Mouse (Mus musculus) neural tube, embryonic 12.5 days (tissue): ENCODE data around the gene Txnl4b. TPM values are rescaled to one million over a fixed set of nuclear protein-coding genes. Genes with fewer than 3 reads are reported as not detected.
A peak's percentile ranks its signal among the peaks of the same experiment; 100 is the strongest.

Source experiments
- ATAC-seq: fragments of 200-750 bp; cut with Nextera tagmentation; 2 replicates; pipeline ENCODE4 v1.8.0; 2017; ENCODE audit warnings: low read depth, mild to moderate bottlenecking, moderate TSS enrichment, moderate library complexity; ENCODE audit not compliant: low FRiP score
- H3K27ac ChIP-seq: fragments of 300-500 bp; sonication (generic); 2 replicates; pipeline ENCODE4 v1.5.1; 2016
- H3K27me3 ChIP-seq: fragments of 300-500 bp; sonication (generic); replicated peaks from 2 replicates; pipeline ENCODE4 v1.6.1; 2016; ENCODE audit warnings: mild to moderate bottlenecking
- H3K36me3 ChIP-seq: fragments of 300-500 bp; sonication (generic); 2 replicates; pipeline ENCODE4 v1.6.1; 2016; ENCODE audit warnings: mild to moderate bottlenecking
- H3K4me1 ChIP-seq: fragments of 300-500 bp; sonication (generic); 2 replicates; pipeline ENCODE4 v1.6.1; 2016
- H3K4me2 ChIP-seq: fragments of 300-500 bp; sonication (generic); replicated peaks from 2 replicates; pipeline ENCODE4 v1.6.1; 2016; ENCODE audit warnings: mild to moderate bottlenecking
- H3K4me3 ChIP-seq: fragments of 300-500 bp; sonication (generic); 2 replicates; pipeline ENCODE4 v1.5.1; 2016
- H3K9ac ChIP-seq: fragments of 300-500 bp; sonication (generic); 2 replicates; pipeline ENCODE4 v1.6.1; 2016; ENCODE audit warnings: mild to moderate bottlenecking
- H3K9me3 ChIP-seq: fragments of 300-500 bp; sonication (generic); 2 replicates; pipeline ENCODE4 v1.6.1; 2016; ENCODE audit warnings: mild to moderate bottlenecking
- WGBS: fragments of 180-500 bp; shearing (Covaris S2); methylation state at CpG from one replicate; pipeline ENCODE4 v1.1.7; 2016; 5-methylcytosine and 5-hydroxymethylcytosine counted together
- polyA plus RNA-seq: library from polyadenylated mRNA; unstranded; fragments of >200 nt; fragmentation: Nextera tagmentation; extraction: Ambion mirVana; gene quantifications from 2 replicates; pipeline ENCODE4 v1.2.1, GENCODE M21; 2016

Gene Txnl4b
- polyA plus RNA-seq, 1 experiment from 2014 or later: 23.4 TPM

- H3K4me1 ChIP-seq: peaks cover 11% of the 10 kb centered on the region; the same call in 1 of the 2 replicates
- peaks cover 9% of the 10 kb centered on the region; the same call in 1 of the 2 replicates for H3K36me3 ChIP-seq
- H3K4me3 ChIP-seq: peak within 1 kb of the TSS; percentile 54
- H3K9me3 ChIP-seq: no peaks in the 10 kb centered on the region
- peak within 1 kb of the TSS; percentile 64 for H3K9ac ChIP-seq
- peak within 1 kb of the TSS; percentile 71 for H3K4me2 ChIP-seq
- no peaks in the 10 kb centered on the region; the same call in 1 of the 2 replicates for H3K27me3 ChIP-seq
- peak within 1 kb of the TSS; percentile 79 for H3K27ac ChIP-seq
- WGBS: under 1% methylated on average over 42 of the region's 42 CpGs
- peak; percentile 99 for ATAC-seq
Measured at GRCm38 (mm10) chr8:109608271-109609152, 42.8 kb downstream of the Txnl4b start, which contains the start of gene Dhodh. TSS of gene Dhodh (minus strand) at chr8:109608673.

- Histone ChIP-seq H3K36me3 (peaks cover 3% of the 10 kb centered on the region; the same call in 1 of the 2 replicates), H3K9ac (peak overlapping the region; percentile 64; the same call in 1 of the 2 replicates), H3K4me1 (peaks cover 11% of the 10 kb centered on the region; the same call in 1 of the 2 replicates), H3K4me2 (peak overlapping the region; percentile 71), H3K4me3 (peak overlapping the region; percentile 54), H3K27me3 (no peaks in the 10 kb centered on the region; the same call in 1 of the 2 replicates), H3K27ac (peak overlapping the region; percentile 79; the same call in 1 of the 2 replicates), H3K9me3 (no peaks in the 10 kb centered on the region)
- no peak for ATAC-seq
- WGBS: 23% methylated on average over 5 of the region's 5 CpGs
Measured at GRCm38 (mm10) chr8:109609153-109609502, 43.4 kb downstream of the Txnl4b start.

- WGBS: 58% methylated on average over 27 of the region's 27 CpGs
- Histone ChIP-seq H3K9me3 (0 out of 2 replicates have a peak, but pooled peaks cover 4% of the 10 kb centered on the region), H3K27ac (no peak within 1 kb of the TSS), H3K27me3 (no peaks in the 10 kb centered on the region; the same call in 1 of the 2 replicates), H3K36me3 (no peaks in the 10 kb centered on the region), H3K4me3 (no peak within 1 kb of the TSS), H3K4me1 (no peaks in the 10 kb centered on the region), H3K4me2 (no peak within 1 kb of the TSS; the same call in 1 of the 2 replicates), H3K9ac (no peak within 1 kb of the TSS)
- ATAC-seq: no peak
Measured at GRCm38 (mm10) chr8:109614243-109615210, 48.8 kb downstream of the Txnl4b start, which contains the start of gene Pkd1l3. TSS of gene Pkd1l3 (plus strand) at chr8:109614517.

- ATAC-seq: no peak
- no peak overlapping the region for H3K27ac ChIP-seq
Measured at GRCm38 (mm10) chr8:109615569-109615968, 49.9 kb downstream of the Txnl4b start.

More at GRCm38 (mm10) chr8:109615569-109615968, 49.9 kb downstream of the Txnl4b start:
- Histone ChIP-seq H3K9ac (no peak overlapping the region), H3K9me3 (0 out of 2 replicates have a peak, but pooled peaks cover 5% of the 10 kb centered on the region), H3K36me3 (no peaks in the 10 kb centered on the region), H3K27me3 (no peaks in the 10 kb centered on the region; the same call in 1 of the 2 replicates), H3K4me3 (no peak overlapping the region), H3K4me1 (no peaks in the 10 kb centered on the region), H3K4me2 (no peak overlapping the region)
- WGBS: 88% methylated on average over 3 of the region's 3 CpGs

Other genes with a start within 250 kb of the Txnl4b start
- gene Pmfbp1, start 71.9 kb upstream of the Txnl4b start, polyA plus RNA-seq: 1.7 and 1.8 TPM in 2 replicates
- gene Dhx38, start within 50 bp of the Txnl4b start, polyA plus RNA-seq: 28.2 and 28.4 TPM in 2 replicates
- 0.89 and 0.94 TPM in 2 replicates for gene Hp, start 13.3 kb downstream of the Txnl4b start, polyA plus RNA-seq
- gene Dhodh, start 42.8 kb downstream of the Txnl4b start, polyA plus RNA-seq: 33.8 and 34.3 TPM in 2 replicates
- 0.14 and 0.20 TPM in 2 replicates for gene Pkd1l3, start 48.6 kb downstream of the Txnl4b start, polyA plus RNA-seq
- gene Ist1, start 127.4 kb downstream of the Txnl4b start, polyA plus RNA-seq: 197 TPM in 2 replicates
- gene Zfp821, start 139.7 kb downstream of the Txnl4b start, polyA plus RNA-seq: 77.7 and 79.1 TPM in 2 replicates
- 6.3 and 7.8 TPM in 2 replicates for gene Atxn1l, start 171.8 kb downstream of the Txnl4b start, polyA plus RNA-seq
- 56.4 and 62.9 TPM in 2 replicates for gene Ap1g1, start 212.7 kb downstream of the Txnl4b start, polyA plus RNA-seq